Mouse (Mus musculus) heart, embryonic 14.5 days (tissue): ENCODE measurements around the gene Prr5. TPM values are rescaled to one million over a fixed set of nuclear protein-coding genes. Genes with fewer than 3 reads are reported as not detected.

ENCODE experiments used
- ATAC-seq: fragments of 200-750 bp; cut with Nextera tagmentation; 2 replicates; pipeline ENCODE4 v1.8.0; 2017; ENCODE audit warnings: low read depth, moderate TSS enrichment; ENCODE audit not compliant: insufficient number of reproducible peaks, insufficient read depth, low FRiP score
- H3K27ac ChIP-seq, 2 experiments: fragments of 200-500 bp in 1 of 2; fragments of 300-500 bp in 1 of 2; sonication (generic) in 1 of 2; replicated peaks in 1 of 2; 2 replicates each; pipeline ENCODE4 v1.5.1; 2012 to 2014; ENCODE audit warnings: low read depth in 2 of 2, low read length in 2 of 2, control low read depth in 1 of 2, mild to moderate bottlenecking in 1 of 2, mixed read lengths in 1 of 2; ENCODE audit not compliant: control insufficient read depth in 1 of 2, insufficient read depth in 1 of 2
- H3K27me3 ChIP-seq: fragments of 300-500 bp; sonication (generic); 2 replicates; pipeline ENCODE4 v1.6.1; 2014; ENCODE audit warnings: mild to moderate bottlenecking, low read length, control low read depth; ENCODE audit not compliant: control insufficient read depth, insufficient read depth
- H3K36me3 ChIP-seq: fragments of 300-500 bp; sonication (generic); 2 replicates; pipeline ENCODE4 v1.6.1; 2014; ENCODE audit warnings: mild to moderate bottlenecking, control low read depth, low read length, mixed read lengths; ENCODE audit not compliant: control insufficient read depth, insufficient read depth
- H3K4me1 ChIP-seq, 2 experiments: fragments of 200-500 bp in 1 of 2; fragments of 300-500 bp in 1 of 2; sonication (generic) in 1 of 2; 2 replicates each; pipeline ENCODE4 v1.6.1; 2012 to 2014; ENCODE audit warnings: low read length in 2 of 2, control low read depth in 1 of 2, mixed read lengths in 1 of 2; ENCODE audit not compliant: control insufficient read depth in 2 of 2, insufficient read depth in 2 of 2
- H3K4me2 ChIP-seq: fragments of 300-500 bp; sonication (generic); 2 replicates; pipeline ENCODE4 v1.6.1; 2014; ENCODE audit warnings: mild to moderate bottlenecking, low read length
- H3K4me3 ChIP-seq, 2 experiments: fragments of 200-500 bp in 1 of 2; fragments of 300-500 bp in 1 of 2; sonication (generic) in 1 of 2; 2 replicates each; pipeline ENCODE4 v1.5.1; 2012 to 2014; ENCODE audit warnings: low read length in 2 of 2, mild to moderate bottlenecking in 2 of 2, control low read depth in 1 of 2, low read depth in 1 of 2, moderate library complexity in 1 of 2; ENCODE audit not compliant: control insufficient read depth in 1 of 2, insufficient read depth in 1 of 2
- H3K9ac ChIP-seq: fragments of 300-500 bp; sonication (generic); 2 replicates; pipeline ENCODE4 v1.6.1; 2014; ENCODE audit warnings: mild to moderate bottlenecking, low read length
- H3K9me3 ChIP-seq: fragments of 300-500 bp; sonication (generic); 2 replicates; pipeline ENCODE4 v1.6.1; 2016; ENCODE audit warnings: low read length, control low read depth; ENCODE audit not compliant: control insufficient read depth
- WGBS: fragments of 180-500 bp; shearing (Covaris S2); extraction: QIAGEN DNeasy Blood & Tissue Kit; methylation state at CpG from one replicate; pipeline ENCODE4 v1.1.7; 2014; 5-methylcytosine and 5-hydroxymethylcytosine counted together
- polyA plus RNA-seq: library from polyadenylated mRNA; unstranded; fragments of >200 nt; fragmentation: Nextera tagmentation; extraction: Ambion mirVana; gene quantifications from 2 replicates; pipeline ENCODE4 v1.2.1, GENCODE M21; 2014

Gene Prr5
- polyA plus RNA-seq, 1 experiment from 2014 or later: 15.1 TPM

DNA sequence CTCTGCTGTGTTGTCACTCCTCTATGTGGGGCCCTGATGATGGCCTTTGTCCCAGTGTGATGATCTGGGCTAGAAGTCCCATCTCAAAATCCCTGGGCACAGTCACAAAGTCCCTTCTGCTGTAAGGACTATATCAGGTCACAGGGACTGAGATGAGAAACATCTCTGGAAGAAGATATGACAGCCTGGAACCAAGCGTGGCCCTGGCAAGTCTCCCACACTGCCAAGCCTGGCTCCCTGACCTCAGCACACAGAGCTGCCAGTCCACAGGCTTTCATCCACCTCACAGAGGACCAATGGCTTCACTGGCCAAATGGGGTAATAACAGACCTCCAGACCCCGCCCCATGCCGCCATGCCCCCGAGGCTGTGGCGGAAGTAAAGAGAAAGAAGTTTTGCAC is 10.8 kb upstream of the Prr5 start:
- peaks cover 9 to 21% of the 10 kb centered on the region in 2 experiments for H3K4me1 ChIP-seq
- ATAC-seq: no peak
- no peak overlapping the region for H3K4me3 ChIP-seq
- no peaks in the 10 kb centered on the region for H3K36me3 ChIP-seq
- 78% methylated on average over 5 of the region's 5 CpGs for WGBS
- 0 out of 2 replicates have a peak, but pooled peaks cover 3% of the 10 kb centered on the region for H3K27me3 ChIP-seq
- H3K9ac ChIP-seq: no peak overlapping the region
- H3K4me2 ChIP-seq: no peak overlapping the region
- H3K27ac ChIP-seq: no peak overlapping the region
- H3K9me3 ChIP-seq: no peaks in the 10 kb centered on the region

DNA sequence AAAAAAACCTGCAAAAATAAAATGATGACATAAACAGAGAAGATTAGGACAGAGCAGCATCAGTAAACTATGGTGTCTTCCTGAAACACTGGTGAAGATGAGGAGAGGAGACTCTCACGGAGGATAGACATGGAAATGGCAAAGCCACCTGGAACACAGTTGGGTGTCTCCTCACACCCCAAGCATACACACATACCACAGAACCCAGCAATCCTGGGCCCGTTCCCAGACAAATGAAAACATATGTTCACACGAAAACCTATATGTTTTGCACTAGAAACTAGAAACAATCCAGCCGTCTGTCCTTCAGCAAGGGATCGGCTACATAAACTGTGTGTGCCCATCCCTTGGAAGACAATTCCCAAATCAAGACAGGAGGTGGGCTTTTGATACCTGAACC is 9.6 kb upstream of the Prr5 start:
- 86% methylated on average over 5 of the region's 5 CpGs for WGBS
- no peak for ATAC-seq

DNA sequence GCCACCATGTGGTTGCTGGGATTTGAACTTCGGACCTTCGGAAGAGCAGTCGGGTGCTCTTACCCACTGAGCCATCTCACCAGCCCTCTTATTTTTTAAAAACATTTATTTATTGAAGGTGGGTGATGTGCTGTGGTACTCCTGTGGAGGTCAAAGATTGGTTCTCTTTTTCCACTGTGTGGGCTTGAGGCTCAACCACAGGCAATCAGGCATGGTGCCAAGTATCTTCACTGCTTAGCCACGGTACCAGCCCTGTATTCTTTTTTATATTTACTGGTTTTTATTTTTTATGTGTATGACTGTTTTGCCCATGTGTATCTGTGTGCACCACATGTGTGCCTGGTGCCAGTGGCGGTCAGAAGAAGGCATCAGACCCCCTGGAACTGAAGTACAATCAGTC is 8.1 kb upstream of the Prr5 start:
- no peaks in the 10 kb centered on the region for H3K9me3 ChIP-seq
- H3K36me3 ChIP-seq: no peaks in the 10 kb centered on the region
- no peak for ATAC-seq
- peaks cover 7 to 21% of the 10 kb centered on the region in 2 experiments for H3K4me1 ChIP-seq
- 0 out of 2 replicates have a peak, but pooled peaks cover 3% of the 10 kb centered on the region for H3K27me3 ChIP-seq
- H3K9ac ChIP-seq: no peak overlapping the region
- H3K27ac ChIP-seq: no peak overlapping the region
- WGBS: 96% methylated on average over 5 of the region's 5 CpGs
- no peak overlapping the region for H3K4me3 ChIP-seq
- no peak overlapping the region for H3K4me2 ChIP-seq

More for the DNA sequence above, 9.6 kb upstream of the Prr5 start:
- Histone ChIP-seq H3K4me3 (no peak overlapping the region), H3K9ac (no peak overlapping the region), H3K9me3 (no peaks in the 10 kb centered on the region), H3K4me1 (peaks cover 5 to 15% of the 10 kb centered on the region in 2 experiments), H3K27me3 (0 out of 2 replicates have a peak, but pooled peaks cover 3% of the 10 kb centered on the region), H3K4me2 (no peak overlapping the region), H3K27ac (no peak overlapping the region), H3K36me3 (no peaks in the 10 kb centered on the region)

- peak; percentile 65 for ATAC-seq
- H3K27ac ChIP-seq: no peak overlapping the region
These were observed 6.3 kb upstream of the Prr5 start for GRCm38 (mm10) chr15:84662952-84663684.

GRCm38 (mm10) chr15:84663685-84664060 is 5.7 kb upstream of the Prr5 start:
- Histone ChIP-seq H3K9me3 (no peaks in the 10 kb centered on the region), H3K27ac (no peak overlapping the region), H3K4me3 (peak overlapping the region in 1 of 2 experiments; percentile 56; a peak in 3 of 4 replicates), H3K36me3 (no peaks in the 10 kb centered on the region), H3K4me2 (peak overlapping the region; percentile 93), H3K4me1 (peaks cover 7 to 21% of the 10 kb centered on the region in 2 experiments), H3K9ac (peak overlapping the region; percentile 65), H3K27me3 (0 out of 2 replicates have a peak, but pooled peaks cover 3% of the 10 kb centered on the region)
- 0 out of 2 replicates have a peak, but pooled peaks have one; percentile 3 for ATAC-seq
- 72% methylated on average over 10 of the region's 10 CpGs for WGBS

More at GRCm38 (mm10) chr15:84662952-84663684, 6.3 kb upstream of the Prr5 start:
- under 1% methylated on average over 45 of the region's 56 CpGs for WGBS
- peak overlapping the region; percentile 53 to 56 for H3K4me3 ChIP-seq
- no peaks in the 10 kb centered on the region for H3K36me3 ChIP-seq
- 0 out of 2 replicates have a peak, but pooled peaks cover 3% of the 10 kb centered on the region for H3K27me3 ChIP-seq
- H3K4me2 ChIP-seq: peak overlapping the region; percentile 93
- H3K4me1 ChIP-seq: peaks cover 7 to 21% of the 10 kb centered on the region in 2 experiments
- H3K9ac ChIP-seq: peak overlapping the region; percentile 65
- H3K9me3 ChIP-seq: no peaks in the 10 kb centered on the region

DNA sequence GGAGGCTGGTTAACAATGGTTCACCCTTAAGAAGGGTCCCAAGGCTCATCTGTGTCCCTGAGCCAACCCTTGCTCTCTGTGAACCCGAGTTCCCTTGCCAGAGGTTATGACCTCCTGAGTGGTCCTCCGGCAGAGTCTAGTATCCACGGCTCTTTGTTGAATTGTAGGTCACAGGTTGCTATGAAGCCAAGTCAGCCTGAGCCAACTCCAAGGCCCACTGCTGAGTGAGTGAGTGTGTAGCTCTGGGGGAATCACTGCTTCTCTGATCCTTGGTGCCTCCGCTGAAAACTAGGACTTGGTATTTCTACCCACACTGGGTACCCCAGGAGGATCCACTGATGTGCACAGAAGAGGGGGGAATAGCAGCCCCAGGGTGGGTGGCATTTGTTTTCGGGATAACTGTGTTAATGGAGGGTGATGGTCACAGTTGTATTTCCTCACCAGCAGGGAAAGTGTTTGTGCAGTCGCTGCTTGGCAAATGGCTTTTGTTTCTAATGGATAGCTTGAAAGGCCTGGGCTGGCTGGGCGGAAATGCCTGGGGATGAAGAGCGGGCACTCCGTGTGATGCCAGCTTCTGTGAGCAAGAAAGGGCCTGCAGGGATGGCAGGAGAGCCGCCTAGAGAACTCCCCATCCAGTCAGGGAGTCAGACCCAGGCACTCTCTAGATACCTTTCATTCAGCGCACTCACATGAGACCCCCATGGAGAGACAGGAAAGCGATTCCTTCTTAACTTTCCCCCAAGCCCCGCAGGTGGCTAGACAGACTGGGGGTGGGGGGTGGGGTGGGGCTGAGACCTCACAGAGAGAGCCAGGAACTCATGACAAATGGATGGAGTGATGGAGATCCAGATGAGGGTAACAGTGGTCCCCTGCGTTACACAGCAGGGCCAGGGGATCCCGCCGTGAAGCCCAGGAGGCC is 4.6 kb upstream of the Prr5 start:
- Histone ChIP-seq H3K4me3 (no peak overlapping the region), H3K27me3 (0 out of 2 replicates have a peak, but pooled peaks cover 3% of the 10 kb centered on the region), H3K9ac (no peak overlapping the region), H3K36me3 (no peaks in the 10 kb centered on the region), H3K4me1 (peaks cover 13 to 30% of the 10 kb centered on the region in 2 experiments), H3K4me2 (no peak overlapping the region), H3K9me3 (no peaks in the 10 kb centered on the region), H3K27ac (no peak overlapping the region)
- 64% methylated on average over 16 of the region's 16 CpGs for WGBS
- no peak for ATAC-seq

DNA sequence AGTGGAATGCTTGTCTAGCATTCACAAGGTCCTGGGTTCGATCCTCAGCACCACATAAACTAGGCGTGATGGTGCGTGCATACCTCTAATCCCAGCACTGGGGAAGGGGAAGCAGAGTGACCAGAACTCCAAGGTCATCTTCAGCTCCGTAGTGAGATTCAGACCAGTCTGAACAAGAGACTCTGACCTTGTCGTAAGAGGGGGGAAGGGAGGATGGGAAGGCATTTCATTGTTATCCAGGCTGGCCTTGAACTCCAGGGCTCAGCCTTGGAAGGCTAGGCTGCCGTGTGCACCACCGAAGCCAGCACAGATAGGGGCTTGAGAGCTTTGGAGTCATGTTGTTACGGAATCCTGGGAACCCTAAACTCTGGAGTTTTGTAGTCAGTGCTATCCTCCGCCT is 3.8 kb upstream of the Prr5 start:
- ATAC-seq: no peak
- Histone ChIP-seq H3K9ac (no peak overlapping the region), H3K4me2 (no peak overlapping the region), H3K27me3 (0 out of 2 replicates have a peak, but pooled peaks cover 3% of the 10 kb centered on the region), H3K27ac (no peak overlapping the region), H3K4me3 (no peak overlapping the region), H3K9me3 (no peaks in the 10 kb centered on the region), H3K36me3 (no peaks in the 10 kb centered on the region), H3K4me1 (peaks cover 13 to 30% of the 10 kb centered on the region in 2 experiments)
- WGBS: 51% methylated on average over 9 of the region's 9 CpGs
